Mouse (Mus musculus) MEL (cell line): Measurements from ENCODE around the gene Eif2d. TPM values are rescaled to one million over a fixed set of nuclear protein-coding genes. Genes with fewer than 3 reads are reported as not detected.

Source experiments
- DNase-seq: peaks from one replicate; pipeline ENCODE4 v3.0.0; 2011; ENCODE audit warnings: low read depth, low spot score
- H3K27ac ChIP-seq: 2 replicates; pipeline ENCODE4 v1.5.1; 2012; ENCODE audit warnings: low read depth, mild to moderate bottlenecking, control low read depth, low read length, moderate library complexity; ENCODE audit not compliant: control insufficient read depth
- H3K27me3 ChIP-seq, 2 experiments: fragments of 150-350 bp in 1 of 2; sonication (generic) in 1 of 2; 2 replicates each; pipeline ENCODE4 v1.6.1; 2012; ENCODE audit warnings: low read length in 2 of 2, mild to moderate bottlenecking in 2 of 2, improper control_type of control experiment in 1 of 2, moderate library complexity in 1 of 2; ENCODE audit not compliant: insufficient read depth in 2 of 2, control insufficient read depth in 1 of 2
- H3K36me3 ChIP-seq, 2 experiments: 2 replicates each; pipeline ENCODE4 v1.6.1; 2012 to 2014; ENCODE audit warnings: low read length in 2 of 2, improper control_type of control experiment in 1 of 2, inconsistent platforms in 1 of 2, mild to moderate bottlenecking in 1 of 2; ENCODE audit not compliant: insufficient read depth in 2 of 2, control insufficient read depth in 1 of 2
- H3K4me1 ChIP-seq, 2 experiments: fragments of 150-350 bp in 1 of 2; sonication (generic) in 1 of 2; 2 replicates each; pipeline ENCODE4 v1.6.1; 2012; ENCODE audit warnings: low read length in 2 of 2, improper control_type of control experiment in 1 of 2, mild to moderate bottlenecking in 1 of 2; ENCODE audit not compliant: insufficient read depth in 2 of 2, control insufficient read depth in 1 of 2
- H3K4me3 ChIP-seq, 2 experiments: fragments of 150-350 bp in 1 of 2; sonication (generic) in 1 of 2; 2 replicates each; pipeline ENCODE4 v1.5.1; 2012; ENCODE audit warnings: low read depth in 2 of 2, low read length in 2 of 2, mild to moderate bottlenecking in 2 of 2, moderate library complexity in 2 of 2, control low read depth in 1 of 2, improper control_type of control experiment in 1 of 2; ENCODE audit not compliant: control insufficient read depth in 1 of 2, insufficient read depth in 1 of 2
- H3K79me2 ChIP-seq: 2 replicates; pipeline ENCODE4 v1.6.1; 2012; ENCODE audit warnings: mild to moderate bottlenecking, low read length, moderate library complexity; ENCODE audit not compliant: control insufficient read depth, poor library complexity, insufficient read depth
- H3K9ac ChIP-seq: 2 replicates; pipeline ENCODE4 v1.6.1; 2012; ENCODE audit warnings: low read depth, mild to moderate bottlenecking, control low read depth, low read length, moderate library complexity; ENCODE audit not compliant: control insufficient read depth, poor library complexity, severe bottlenecking
- H3K9me3 ChIP-seq: fragments of 150-350 bp; sonication (generic); replicated peaks from 2 replicates; pipeline ENCODE4 v1.6.1; 2012; ENCODE audit warnings: mild to moderate bottlenecking, low read length, improper control_type of control experiment, moderate library complexity; ENCODE audit not compliant: insufficient read depth
- BHLHE40 ChIP-seq: IDR thresholded peaks from 2 replicates; pipeline ENCODE4 v1.6.1; 2012; ENCODE audit warnings: low read depth, mild to moderate bottlenecking, inconsistent platforms, low read length, improper control_type of control experiment, borderline replicate concordance
- CHD1 ChIP-seq: IDR thresholded peaks from 2 replicates; pipeline ENCODE4 v1.6.1; 2012; ENCODE audit warnings: low read depth, mild to moderate bottlenecking, inconsistent platforms, low read length, improper control_type of control experiment
- CHD2 ChIP-seq: IDR thresholded peaks from 2 replicates; pipeline ENCODE4 v1.6.1; 2011; ENCODE audit warnings: low read length, improper control_type of control experiment
- CTCF ChIP-seq, 3 experiments: IDR thresholded peaks in 2 of 3; conservative IDR thresholded peaks in 1 of 3; 2 replicates each; pipeline ENCODE4 v1.5.1; 2011 to 2012; ENCODE audit warnings: low read length in 3 of 3, low read depth in 2 of 3, mild to moderate bottlenecking in 2 of 3, improper control_type of control experiment in 1 of 3, inconsistent platforms in 1 of 3, mixed read lengths in 1 of 3, moderate library complexity in 1 of 3; ENCODE audit not compliant: control insufficient read depth in 1 of 3, insufficient read depth in 1 of 3, poor library complexity in 1 of 3, severe bottlenecking in 1 of 3
- E2F4 ChIP-seq: IDR thresholded peaks from 2 replicates; pipeline ENCODE4 v1.6.1; 2011; ENCODE audit warnings: low read depth, low read length, improper control_type of control experiment, borderline replicate concordance
- ELF1 ChIP-seq: IDR thresholded peaks from 2 replicates; pipeline ENCODE4 v1.6.1; 2014; ENCODE audit warnings: low read depth, mild to moderate bottlenecking, inconsistent platforms, low read length, improper control_type of control experiment, moderate library complexity
- EP300 ChIP-seq, 2 experiments: IDR thresholded peaks; 2 replicates each; pipeline ENCODE4 v1.6.1; 2011; ENCODE audit warnings: improper control_type of control experiment in 2 of 2, low read length in 2 of 2, low read depth in 1 of 2, mild to moderate bottlenecking in 1 of 2
- ETS1 ChIP-seq: IDR thresholded peaks from 2 replicates; pipeline ENCODE4 v1.6.1; 2012; ENCODE audit warnings: low read depth, mild to moderate bottlenecking, inconsistent platforms, low read length, improper control_type of control experiment, moderate library complexity
- GABPA ChIP-seq: IDR thresholded peaks from 2 replicates; pipeline ENCODE4 v1.6.1; 2012; ENCODE audit warnings: low read depth, mild to moderate bottlenecking, inconsistent platforms, low read length, improper control_type of control experiment, moderate library complexity
- GATA1 ChIP-seq: IDR thresholded peaks from 2 replicates; pipeline ENCODE4 v1.6.1; 2011; ENCODE audit warnings: low read depth, low read length, improper control_type of control experiment
- HCFC1 ChIP-seq: IDR thresholded peaks from 2 replicates; pipeline ENCODE4 v1.6.1; 2012; ENCODE audit warnings: low read depth, mild to moderate bottlenecking, inconsistent platforms, low read length, improper control_type of control experiment, moderate library complexity
- JUND ChIP-seq: IDR thresholded peaks from 2 replicates; pipeline ENCODE4 v1.6.1; 2011; ENCODE audit warnings: low read depth, mild to moderate bottlenecking, improper control_type of control experiment, low read length
- KAT2A ChIP-seq: conservative IDR thresholded peaks from 2 replicates; pipeline ENCODE4 v1.6.1; 2012; ENCODE audit warnings: low read depth, low read length, improper control_type of control experiment, inconsistent platforms
- MAX ChIP-seq: IDR thresholded peaks from 2 replicates; pipeline ENCODE4 v1.6.1; 2011; ENCODE audit warnings: low read length, improper control_type of control experiment
- MAZ ChIP-seq: IDR thresholded peaks from 2 replicates; pipeline ENCODE4 v1.6.1; 2012; ENCODE audit warnings: low read depth, mild to moderate bottlenecking, inconsistent platforms, low read length, improper control_type of control experiment
- MEF2A ChIP-seq: IDR thresholded peaks from 2 replicates; pipeline ENCODE4 v1.6.1; 2014; ENCODE audit warnings: low read depth, mild to moderate bottlenecking, inconsistent platforms, low read length, improper control_type of control experiment; ENCODE audit not compliant: poor library complexity, insufficient replicate concordance, severe bottlenecking; ENCODE audit errors: extremely low read depth
- MXI1 ChIP-seq: IDR thresholded peaks from 2 replicates; pipeline ENCODE4 v1.6.1; 2011; ENCODE audit warnings: mild to moderate bottlenecking, low read depth, low read length, improper control_type of control experiment
- MYB ChIP-seq: IDR thresholded peaks from 2 replicates; pipeline ENCODE4 v1.6.1; 2011; ENCODE audit warnings: mild to moderate bottlenecking, low read depth, low read length, improper control_type of control experiment
- NELFE ChIP-seq: IDR thresholded peaks from 2 replicates; pipeline ENCODE4 v1.6.1; 2011; ENCODE audit warnings: low read depth, low read length, improper control_type of control experiment
- NRF1 ChIP-seq: IDR thresholded peaks from 2 replicates; pipeline ENCODE4 v1.6.1; 2014; ENCODE audit warnings: low read depth, mild to moderate bottlenecking, inconsistent platforms, low read length, improper control_type of control experiment, moderate library complexity; ENCODE audit not compliant: poor library complexity, insufficient read depth, severe bottlenecking
- POLR2A ChIP-seq, 2 experiments: IDR thresholded peaks; 2 replicates each; pipeline ENCODE4 v1.6.1; 2011 to 2012; ENCODE audit warnings: low read length in 2 of 2, mild to moderate bottlenecking in 2 of 2, control low read depth in 1 of 2, improper control_type of control experiment in 1 of 2, low read depth in 1 of 2, moderate library complexity in 1 of 2; ENCODE audit not compliant: control insufficient read depth in 1 of 2, insufficient read depth in 1 of 2, poor library complexity in 1 of 2
- POLR2AphosphoS2 ChIP-seq: IDR thresholded peaks from 2 replicates; pipeline ENCODE4 v1.6.1; 2011; ENCODE audit warnings: low read length, improper control_type of control experiment
- POLR2AphosphoS5 ChIP-seq: IDR thresholded peaks from 2 replicates; pipeline ENCODE4 v1.6.1; 2012; ENCODE audit warnings: low read depth, borderline replicate concordance, mild to moderate bottlenecking, inconsistent platforms, low read length, moderate library complexity, mixed read lengths
- RAD21 ChIP-seq: IDR thresholded peaks from 2 replicates; pipeline ENCODE4 v1.6.1; 2011; ENCODE audit warnings: mild to moderate bottlenecking, low read depth, low read length, improper control_type of control experiment
- RCOR1 ChIP-seq: IDR thresholded peaks from 2 replicates; pipeline ENCODE4 v1.6.1; 2012; ENCODE audit warnings: low read depth, mild to moderate bottlenecking, inconsistent platforms, low read length, improper control_type of control experiment
- SIN3A ChIP-seq: IDR thresholded peaks from 2 replicates; pipeline ENCODE4 v1.6.1; 2012; ENCODE audit warnings: low read length, improper control_type of control experiment, inconsistent platforms
- SMC3 ChIP-seq: IDR thresholded peaks from 2 replicates; pipeline ENCODE4 v1.6.1; 2011; ENCODE audit warnings: low read depth, low read length, improper control_type of control experiment
- TAL1 ChIP-seq: IDR thresholded peaks from 2 replicates; pipeline ENCODE4 v1.6.1; 2012; ENCODE audit warnings: mild to moderate bottlenecking, inconsistent platforms, low read length, moderate library complexity, mixed read lengths
- TCF12 ChIP-seq: IDR thresholded peaks from 2 replicates; pipeline ENCODE4 v1.6.1; 2014; ENCODE audit warnings: low read depth, mild to moderate bottlenecking, inconsistent platforms, low read length, improper control_type of control experiment, moderate library complexity
- UBTF ChIP-seq: IDR thresholded peaks from 2 replicates; pipeline ENCODE4 v1.6.1; 2012; ENCODE audit warnings: low read depth, mild to moderate bottlenecking, inconsistent platforms, low read length, improper control_type of control experiment, moderate library complexity, borderline replicate concordance; ENCODE audit not compliant: insufficient read depth
- USF1 ChIP-seq: IDR thresholded peaks from 2 replicates; pipeline ENCODE4 v1.6.1; 2014; ENCODE audit warnings: low read depth, mild to moderate bottlenecking, inconsistent platforms, low read length, improper control_type of control experiment, moderate library complexity
- USF2 ChIP-seq, 2 experiments: IDR thresholded peaks; 2 replicates each; pipeline ENCODE4 v1.6.1; 2011 to 2012; ENCODE audit warnings: improper control_type of control experiment in 2 of 2, low read length in 2 of 2, borderline replicate concordance in 1 of 2, inconsistent platforms in 1 of 2, low read depth in 1 of 2, mild to moderate bottlenecking in 1 of 2; ENCODE audit not compliant: insufficient read depth in 1 of 2
- ZC3H11A ChIP-seq: IDR thresholded peaks from 2 replicates; pipeline ENCODE4 v1.6.1; 2012; ENCODE audit warnings: low read depth, mild to moderate bottlenecking, inconsistent platforms, low read length, improper control_type of control experiment
- ZKSCAN1 ChIP-seq: IDR thresholded peaks from 2 replicates; pipeline ENCODE4 v1.6.1; 2012; ENCODE audit warnings: low read depth, mild to moderate bottlenecking, inconsistent platforms, low read length, improper control_type of control experiment, moderate library complexity
- ZMIZ1 ChIP-seq: IDR thresholded peaks from 2 replicates; pipeline ENCODE4 v1.6.1; 2012; ENCODE audit warnings: low read depth, mild to moderate bottlenecking, inconsistent platforms, low read length, improper control_type of control experiment, moderate library complexity
- ZNF384 ChIP-seq: IDR thresholded peaks from 2 replicates; pipeline ENCODE4 v1.6.1; 2012; ENCODE audit warnings: low read depth, mild to moderate bottlenecking, inconsistent platforms, low read length, improper control_type of control experiment
- polyA plus RNA-seq, 2 experiments: library from polyadenylated mRNA; stranded (reverse) in 1 of 2; unstranded in 1 of 2; fragments of >175 nt in 1 of 2; fragments of >200 nt in 1 of 2; gene quantifications; 2 replicates each; pipeline versions ENCODE4 v1.2.1 to v1.2.4; 2012; ENCODE audit warnings: low replicate concordance in 2 of 2, low read depth in 1 of 2; ENCODE audit not compliant: insufficient read length in 2 of 2, insufficient read depth in 1 of 2, missing spikeins in 1 of 2
- total RNA-seq: library from RNA; depleted of rRNA; stranded (reverse); fragments of 300-350 nt; gene quantifications from 2 replicates; pipeline ENCODE4 v1.2.3, GENCODE M21; 2012; rRNA removed

Eif2d gene
- total RNA-seq (29.3 and 31.0 TPM in 2 replicates), polyA plus RNA-seq (10 to 100 TPM in 1 of 2 experiments, not detected in 1; 43.6 TPM)

- peak within 1 kb of the TSS; percentile 77 to 81 for H3K4me3 ChIP-seq
- H3K79me2 ChIP-seq = peaks cover 10% of the 10 kb centered on the region
- peak within 1 kb of the TSS; percentile 55 for H3K27ac ChIP-seq
- DNase-seq = peak; percentile 94
- no peaks in the 10 kb centered on the region for H3K9me3 ChIP-seq
- H3K9ac ChIP-seq = peak within 1 kb of the TSS; percentile 82
- peaks cover 0 to 9% of the 10 kb centered on the region in 2 experiments; a peak in 1 of 4 replicates for H3K36me3 ChIP-seq
- H3K4me1 ChIP-seq = peaks cover 3 to 6% of the 10 kb centered on the region in 2 experiments
- no peaks in the 10 kb centered on the region for H3K27me3 ChIP-seq
- TF ChIP-seq SMC3 (no peak), MEF2A (no peak), ZNF384 (no peak), JUND (no peak), ELF1 (peak; percentile 91), CHD2 (no peak), MAX (peak; percentile 73), USF2 (IDR thresholded peaks at IDR 0.05; ENCODE audit: borderline replicate concordance in 1 of 2, insufficient read depth in 1 of 2, low read depth in 1 of 2, low read length in 2 of 2) (no peak), TAL1 (no peak), POLR2AphosphoS2 (peak; percentile 74; the same call in 1 of the 2 replicates), GABPA (no peak), TCF12 (peak; percentile 72), ZMIZ1 (peak; percentile 87), MXI1 (peak; percentile 80), ZKSCAN1 (no peak), CTCF (IDR thresholded peaks at IDR 0.05 in 2 of 3, conservative IDR thresholded peaks at IDR 0.05 in 1 of 3; ENCODE audit: control insufficient read depth in 1 of 3, insufficient read depth in 1 of 3, low read depth in 2 of 3, low read length in 3 of 3, poor library complexity in 1 of 3, severe bottlenecking in 1 of 3) (no peak), KAT2A (no peak; the same call in 1 of the 2 replicates), POLR2A (IDR thresholded peaks at IDR 0.05; ENCODE audit: control insufficient read depth in 1 of 2, insufficient read depth in 1 of 2, low read depth in 1 of 2, low read length in 2 of 2, poor library complexity in 1 of 2) (peak; percentile 77 to 93), CHD1 (no peak), MAZ (peak; percentile 77), GATA1 (no peak), ZC3H11A (no peak), EP300 (IDR thresholded peaks at IDR 0.05; ENCODE audit: low read depth in 1 of 2, low read length in 2 of 2) (peak in 1 of 2 experiments; percentile 34; a peak in 1 of 4 replicates), RCOR1 (peak; percentile 22; the same call in 1 of the 2 replicates), E2F4 (peak; percentile 57; the same call in 1 of the 2 replicates), NELFE (peak; percentile 87), SIN3A (peak; percentile 96), ETS1 (peak; percentile 66), HCFC1 (peak; percentile 87), RAD21 (no peak), BHLHE40 (no peak), NRF1 (no peak), POLR2AphosphoS5 (no peak), MYB (no peak), UBTF (no peak), USF1 (0 out of 2 replicates have a peak, but pooled peaks have one; percentile 38)
Measured at GRCm38 (mm10) chr1:131153018-131153629, at the start of gene Eif2d. TSS of gene Eif2d (plus strand) at chr1:131153181.
